ENCODE assay signal across 19 mouse cellular contexts in genomic region chrY:90728251-90728904, GRCm38 (mm10). TPM values are rescaled to one million over a fixed set of nuclear protein-coding genes. Genes with fewer than 3 reads are reported as not detected.
DNase-seq lines count a peak whose midpoint lies in the region; ATAC-seq and TF ChIP-seq lines count a peak whose summit lies in the region.
"Not testable (repeated sequence)": the region's sequence is repeated elsewhere in the genome, so short reads cannot be mapped to it uniquely, and the experiment has no call there.
"Had no signal": no experiment of that assay in that cellular context is flagged by ENCODE, and none has a peak within 500 bp of the region (broad histone marks: within the 10 kb centered on the region; RNA-seq: fewer than 3 reads in every experiment).

No protein-coding gene starts in this region.

- ATAC-seq in hindbrain, embryonic 14.5 days (ENCODE audit: low FRiP score): 0 out of 2 replicates have a peak, but pooled peaks have one; percentile 15
- ATAC-seq in liver, embryonic 14.5 days (ENCODE audit: insufficient read depth): peak; percentile 17; the same call in 1 of the 2 replicates
- ATAC-seq in neural tube, embryonic 12.5 days (ENCODE audit: low FRiP score, low read depth): peak; percentile 31; the same call in 1 of the 2 replicates

- H3K27ac ChIP-seq in ES-Bruce4 (ENCODE audit: insufficient read depth, low read length): peak overlapping the region; percentile 89
- not testable (repeated sequence) for H3K27ac ChIP-seq in hindbrain, embryonic 14.5 days; liver, embryonic 14.5 days; neural tube, embryonic 12.5 days; spleen, adult 2 months (ENCODE audit: insufficient read depth, low read length)

- not testable (repeated sequence) for TF ChIP-seq CTCF in ES-Bruce4 (IDR thresholded peaks at IDR 0.05; ENCODE audit: low read depth, low read length); liver, embryonic 14.5 days (IDR thresholded peaks at IDR 0.05; ENCODE audit: low read depth); spleen, adult 2 months (IDR thresholded peaks at IDR 0.05; ENCODE audit: extremely low read depth, insufficient read depth, insufficient read length, insufficient replicate concordance)

- not testable (repeated sequence) for TF ChIP-seq POLR2A in ES-Bruce4 (IDR thresholded peaks at IDR 0.05; ENCODE audit: insufficient read depth, low read length); spleen, adult 2 months (IDR thresholded peaks at IDR 0.05; ENCODE audit: low read depth, low read length)

- H3K4me2 ChIP-seq in hindbrain, embryonic 14.5 days (replicated peaks); liver, embryonic 14.5 days (ENCODE audit: low read depth); neural tube, embryonic 12.5 days (replicated peaks): not testable (repeated sequence)

- not testable (repeated sequence) for H3K4me3 ChIP-seq in ES-Bruce4 (ENCODE audit: low read depth, low read length); hindbrain, embryonic 14.5 days (replicated peaks; ENCODE audit: low read length); liver, embryonic 14.5 days (ENCODE audit: insufficient read depth in 1 of 2, low read depth in 2 of 2, low read length in 2 of 2); neural tube, embryonic 12.5 days; spleen, adult 2 months (ENCODE audit: extremely low read depth, insufficient read depth, insufficient read length)

- not testable (repeated sequence) for H3K9ac ChIP-seq in ES-Bruce4 (ENCODE audit: low read depth, poor library complexity, severe bottlenecking); hindbrain, embryonic 14.5 days; liver, embryonic 14.5 days (replicated peaks); neural tube, embryonic 12.5 days

- H3K9me3 ChIP-seq in ES-Bruce4 (replicated peaks; ENCODE audit: control insufficient read depth, insufficient read depth, low read length, poor library complexity, severe bottlenecking): peaks cover 45% of the 10 kb centered on the region
- not testable (repeated sequence) for H3K9me3 ChIP-seq in hindbrain, embryonic 14.5 days (ENCODE audit: control insufficient read depth, low read length); liver, embryonic 14.5 days (ENCODE audit: control insufficient read depth, low read length); neural tube, embryonic 12.5 days

- not testable (repeated sequence) for TF ChIP-seq EP300 in ES-Bruce4 (IDR thresholded peaks at IDR 0.05; ENCODE audit: insufficient read depth, low read depth, low read length); liver, embryonic 14.5 days (IDR thresholded peaks at IDR 0.05; ENCODE audit: low read depth)

- H3K36me3 ChIP-seq in ES-Bruce4 (ENCODE audit: control insufficient read depth, insufficient read depth, low read length, poor library complexity, severe bottlenecking): peaks cover 46% of the 10 kb centered on the region
- H3K36me3 ChIP-seq in hindbrain, embryonic 14.5 days (replicated peaks; ENCODE audit: control insufficient read depth, insufficient read depth); liver, embryonic 14.5 days (replicated peaks; ENCODE audit: control insufficient read depth, insufficient read depth, low read depth); neural tube, embryonic 12.5 days; spleen, adult 2 months (ENCODE audit: control insufficient read depth, insufficient read depth, low read length): not testable (repeated sequence)

- DNase-seq in adrenal gland, adult 8-10 months: peak; percentile 7
- DNase-seq in frontal cortex, postnatal 25 days (ENCODE audit: low spot score in 2 of 2): peak; percentile 3 to 16
- not testable (repeated sequence) for DNase-seq in hindbrain, embryonic 14.5 days (ENCODE audit: low spot score); liver, embryonic 14.5 days (ENCODE audit: low read depth in 3 of 3, low spot score in 3 of 3)
- peak; percentile 8 to 35 for DNase-seq in spleen, adult 2 months (ENCODE audit: low read depth in 1 of 2, low spot score in 2 of 2)
- DNase-seq in urinary bladder, postnatal 4 days (ENCODE audit: low spot score in 2 of 2): peak; percentile 22 to 79

- H3K4me1 ChIP-seq in ES-Bruce4 (ENCODE audit: control insufficient read depth, insufficient read depth, low read length); hindbrain, embryonic 14.5 days (replicated peaks; ENCODE audit: control insufficient read depth, insufficient read depth, low read length); liver, embryonic 14.5 days (replicated peaks; ENCODE audit: control insufficient read depth in 2 of 2, insufficient read depth in 2 of 2, low read length in 1 of 2); neural tube, embryonic 12.5 days; spleen, adult 2 months (ENCODE audit: control insufficient read depth, insufficient read depth, insufficient read length): not testable (repeated sequence)

- WGBS in hindbrain, embryonic 14.5 days: 77% methylated on average over 11 of the region's 13 CpGs
- WGBS in liver, embryonic 14.5 days (ENCODE audit: insufficient replicate concordance): 67% methylated on average over 11 of the region's 13 CpGs
- 86% methylated on average over 13 of the region's 13 CpGs for WGBS in neural tube, embryonic 12.5 days
- WGBS in spleen, adult 2 months: 67% methylated on average over 13 of the region's 13 CpGs

- H3K27me3 ChIP-seq in ES-Bruce4 (ENCODE audit: control insufficient read depth, insufficient read depth, low read length, poor library complexity, severe bottlenecking); hindbrain, embryonic 14.5 days (ENCODE audit: control insufficient read depth, insufficient read depth, low read length); liver, embryonic 14.5 days (ENCODE audit: control insufficient read depth, insufficient read depth, low read length); neural tube, embryonic 12.5 days (replicated peaks); spleen, adult 2 months (ENCODE audit: control insufficient read depth, insufficient read depth, low read length): not testable (repeated sequence)

RNA-seq across cellular contexts. Expression of gene Gm21860, which starts 26.2 kb away (rescaled TPM):
- not detected in 2 replicates for polyA plus RNA-seq in ES-Bruce4 (2011; ENCODE audit: insufficient read depth, insufficient read length, low read depth, missing spikeins)
- total RNA-seq in adrenal gland, adult 8-10 months (2022): not detected
- polyA plus RNA-seq in hindbrain, embryonic 14.5 days (2014; fragmentation: Nextera tagmentation; extraction: Ambion mirVana): not detected in 2 replicates
- polyA plus RNA-seq in liver, embryonic 14.5 days (2012; rRNA removed): not detected in 2 replicates
- not detected in 2 replicates for polyA plus RNA-seq in liver, embryonic 14.5 days (2014; fragmentation: Nextera tagmentation; extraction: Ambion mirVana)
- polyA plus RNA-seq in neural tube, embryonic 12.5 days (2016; fragmentation: Nextera tagmentation; extraction: Ambion mirVana): not detected in 2 replicates
- not detected in 2 replicates for polyA plus RNA-seq in spleen, adult 2 months (2012; rRNA removed)
- total RNA-seq: adrenal gland, postnatal 10 days; layer of hippocampus, adult 2 months; left cerebral cortex, adult 8-10 months had no signal
- polyA plus RNA-seq: C2C12; embryonic facial prominence, embryonic 10.5 days; frontal cortex, adult 2 months; gonadal fat pad, adult 2 months; heart, postnatal 0 days; kidney, embryonic 15.5 days; myocyte; thymus, adult 2 months had no signal

RNA-seq across cellular contexts. Expression of gene Gm47283, which starts 56.2 kb away (rescaled TPM):
- not detected in 2 replicates for polyA plus RNA-seq in ES-Bruce4 (2011; ENCODE audit: insufficient read depth, insufficient read length, low read depth, missing spikeins)
- not detected for total RNA-seq in adrenal gland, adult 8-10 months (2022)
- not detected in 2 replicates for polyA plus RNA-seq in hindbrain, embryonic 14.5 days (2014; fragmentation: Nextera tagmentation; extraction: Ambion mirVana)
- polyA plus RNA-seq in liver, embryonic 14.5 days (2012; rRNA removed): not detected in 2 replicates
- polyA plus RNA-seq in liver, embryonic 14.5 days (2014; fragmentation: Nextera tagmentation; extraction: Ambion mirVana): not detected in 2 replicates
- not detected in 2 replicates for polyA plus RNA-seq in neural tube, embryonic 12.5 days (2016; fragmentation: Nextera tagmentation; extraction: Ambion mirVana)
- not detected in 2 replicates for polyA plus RNA-seq in spleen, adult 2 months (2012; rRNA removed)
- total RNA-seq: adrenal gland, postnatal 10 days; layer of hippocampus, adult 2 months; left cerebral cortex, adult 8-10 months had no signal
- polyA plus RNA-seq: C2C12; embryonic facial prominence, embryonic 10.5 days; frontal cortex, adult 2 months; gonadal fat pad, adult 2 months; heart, postnatal 0 days; kidney, embryonic 15.5 days; myocyte; thymus, adult 2 months had no signal
